Mouse (Mus musculus): Measurements from ENCODE around the gene Eps8l1. TPM values are rescaled to one million over a fixed set of nuclear protein-coding genes. Genes with fewer than 3 reads are reported as not detected.

The Eps8l1 gene
- polyA plus RNA-seq, 1 experiment from 2014 or later: 7.1 TPM

DNA sequence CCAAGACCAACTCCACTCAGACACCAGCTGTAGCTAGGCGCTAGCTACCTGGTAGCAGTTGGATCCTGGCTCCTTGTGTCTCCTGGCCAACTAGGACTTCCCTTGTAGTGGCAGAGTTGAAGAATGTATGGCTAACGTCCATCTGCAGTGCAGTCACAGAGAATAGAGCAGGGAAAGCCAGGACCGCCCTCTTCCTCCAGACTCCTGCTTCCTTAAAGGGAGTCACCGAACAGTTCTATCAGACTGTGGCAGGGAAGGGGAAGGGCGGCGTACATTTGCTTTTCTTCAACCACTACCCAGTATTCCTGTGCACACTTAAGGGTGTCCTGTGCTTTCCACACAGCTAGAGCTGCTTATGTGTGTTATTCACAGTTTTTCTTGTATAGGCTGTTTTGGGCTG, 30.8 kb downstream of the Eps8l1 start:
- Histone ChIP-seq H3K4me2 (replicated peaks) (no peak overlapping the region), H3K9me3 (replicated peaks) (no peaks in the 10 kb centered on the region), H3K27me3 (no peaks in the 10 kb centered on the region), H3K36me3 (peaks cover 66% of the 10 kb centered on the region), H3K4me3 (no peak overlapping the region), H3K27ac (no peak overlapping the region), H3K9ac (no peak overlapping the region), H3K4me1 (no peaks in the 10 kb centered on the region)
- 87% methylated on average over 6 of the region's 6 CpGs for WGBS
- no peak for ATAC-seq (ENCODE audit: low FRiP score)

DNA sequence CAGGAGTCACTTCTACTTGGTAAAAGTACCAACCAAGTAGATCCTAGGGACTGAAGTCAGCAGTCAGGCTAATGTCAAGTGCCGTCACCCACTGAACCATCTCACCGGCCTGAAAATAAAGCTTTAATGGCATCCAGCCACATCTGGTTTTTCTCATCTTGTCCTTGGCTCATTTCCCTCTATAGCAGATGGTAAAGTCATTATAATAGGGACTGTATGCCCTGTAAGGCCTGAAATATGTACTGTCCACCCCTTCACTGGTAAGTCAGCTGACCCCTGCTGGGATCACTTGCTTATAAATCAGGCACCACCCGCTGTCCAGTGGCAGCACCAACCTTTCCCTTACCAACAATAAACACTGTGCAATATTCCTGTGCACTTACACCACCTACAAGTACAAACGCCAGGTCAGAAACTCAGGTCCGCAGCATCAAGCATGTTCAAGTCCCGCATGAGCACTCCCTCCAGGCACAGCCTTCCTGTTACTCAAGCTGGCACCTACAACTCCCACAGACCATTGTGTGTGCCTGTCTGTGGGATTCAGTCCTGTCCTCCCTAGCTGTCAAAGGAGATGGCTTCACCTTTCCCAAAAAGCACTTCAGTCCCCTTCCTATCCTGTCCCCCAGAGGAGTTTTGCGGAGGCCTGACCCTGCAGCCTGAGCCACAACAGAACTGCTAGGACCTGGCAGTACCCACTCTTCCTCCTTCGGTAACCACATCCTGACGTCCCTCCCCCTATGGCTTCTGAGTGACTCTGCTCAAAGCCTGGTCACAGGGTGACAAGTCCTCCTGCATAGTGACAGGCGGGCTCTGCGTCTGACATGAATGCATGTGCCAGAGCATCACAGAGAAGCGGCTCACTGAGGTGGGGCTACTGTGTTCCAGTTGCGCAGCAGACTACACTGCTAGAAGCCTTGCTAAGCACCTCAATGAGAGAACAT, 32.1 kb downstream of the Eps8l1 start:
- Histone ChIP-seq H3K9ac (no peak overlapping the region), H3K27ac (no peak overlapping the region), H3K4me3 (no peak overlapping the region; the same call in 1 of the 2 replicates), H3K9me3 (replicated peaks) (no peaks in the 10 kb centered on the region), H3K27me3 (no peaks in the 10 kb centered on the region), H3K4me1 (peaks cover 7% of the 10 kb centered on the region), H3K36me3 (peaks cover 73% of the 10 kb centered on the region), H3K4me2 (replicated peaks) (no peak overlapping the region)
- no peak for ATAC-seq (ENCODE audit: low FRiP score)
- 87% methylated on average over 13 of the region's 13 CpGs for WGBS

DNA sequence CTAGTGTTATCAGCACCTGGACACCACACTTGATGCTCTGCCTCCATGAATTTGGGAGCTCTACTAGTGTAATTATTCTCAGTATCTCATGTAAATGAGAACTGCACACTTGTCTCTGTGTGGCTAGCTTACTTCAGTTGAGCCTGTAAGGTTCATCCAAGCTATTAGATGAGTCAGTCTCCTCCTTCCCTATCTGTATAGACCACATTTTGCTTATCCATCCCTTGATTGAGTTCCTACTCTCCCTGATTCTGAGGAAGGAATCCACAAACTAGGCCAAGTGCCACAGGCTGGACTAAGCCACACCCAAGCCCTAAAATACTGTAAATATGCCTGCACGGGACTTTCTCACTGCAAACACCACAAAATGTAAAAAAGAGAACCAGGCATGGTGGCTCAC, 33.5 kb downstream of the Eps8l1 start:
- ATAC-seq (ENCODE audit: low FRiP score): no peak

DNA sequence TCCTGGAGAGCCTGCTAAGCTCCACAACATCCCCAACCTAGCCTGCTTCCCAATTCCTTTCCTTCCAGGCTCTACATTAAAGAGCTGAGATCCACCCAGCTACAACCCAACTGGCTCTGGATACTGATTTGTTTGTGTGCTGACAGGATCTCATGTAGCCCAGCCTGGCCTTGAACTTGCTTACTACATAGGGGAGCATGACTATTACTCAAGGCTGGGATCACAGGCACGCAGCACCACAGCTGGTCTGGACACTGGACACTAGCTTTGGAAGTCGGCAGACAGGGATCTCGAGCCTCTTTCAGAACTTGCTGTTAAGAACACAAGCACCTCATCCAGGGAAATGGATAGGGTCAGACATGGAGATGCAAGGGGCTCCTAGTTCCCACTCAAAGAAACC, 36.0 kb downstream of the Eps8l1 start:
- peaks cover 38% of the 10 kb centered on the region for H3K4me1 ChIP-seq
- no peak for ATAC-seq (ENCODE audit: low FRiP score)
- no peak overlapping the region for H3K27ac ChIP-seq
- H3K4me2 ChIP-seq (replicated peaks): no peak overlapping the region
- peaks cover 52% of the 10 kb centered on the region for H3K36me3 ChIP-seq
- H3K9me3 ChIP-seq (replicated peaks): no peaks in the 10 kb centered on the region
- 94% methylated on average over 3 of the region's 3 CpGs for WGBS
- no peak overlapping the region for H3K4me3 ChIP-seq
- no peak overlapping the region for H3K9ac ChIP-seq
- H3K27me3 ChIP-seq: no peaks in the 10 kb centered on the region

More for the DNA sequence above, 33.5 kb downstream of the Eps8l1 start:
- peaks cover 68% of the 10 kb centered on the region for H3K36me3 ChIP-seq
- H3K4me1 ChIP-seq: peaks cover 21% of the 10 kb centered on the region
- no peak overlapping the region for H3K4me3 ChIP-seq
- WGBS: 81% methylated on average over 1 of the region's 1 CpGs
- no peak overlapping the region for H3K4me2 ChIP-seq (replicated peaks)
- no peak overlapping the region for H3K9ac ChIP-seq
- no peaks in the 10 kb centered on the region for H3K27me3 ChIP-seq
- H3K27ac ChIP-seq: no peak overlapping the region
- no peaks in the 10 kb centered on the region for H3K9me3 ChIP-seq (replicated peaks)

DNA sequence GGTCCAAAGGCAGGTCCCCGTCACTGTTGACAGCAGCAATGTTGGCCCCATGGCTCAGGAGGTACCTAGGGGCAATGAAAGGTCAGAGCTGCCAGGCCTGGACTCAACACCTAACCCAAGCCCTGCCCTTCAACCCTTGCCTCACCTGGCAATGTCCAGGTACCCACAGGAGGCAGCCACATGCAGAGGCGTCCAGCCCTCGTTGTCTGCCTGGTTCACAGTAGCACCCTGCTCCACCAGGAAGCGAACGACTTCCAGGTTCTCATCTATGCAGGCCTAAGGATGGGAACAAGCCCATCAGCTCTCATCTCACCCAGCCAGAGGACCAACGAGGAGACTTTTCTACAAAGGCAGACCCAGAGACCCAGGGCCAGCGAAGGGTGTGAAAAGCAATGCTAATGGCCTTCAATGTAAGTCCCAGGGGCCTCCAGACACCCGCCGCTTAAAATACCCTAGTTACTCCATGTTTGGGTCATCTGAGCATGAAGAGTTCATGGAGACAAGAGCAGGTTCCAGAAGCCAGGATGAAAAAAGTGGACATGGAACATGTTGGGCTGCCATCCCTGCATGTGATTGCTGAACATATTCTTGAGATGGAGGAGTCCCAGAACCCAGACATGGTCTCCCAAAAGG, 36.9 kb downstream of the Eps8l1 start:
- H3K9me3 ChIP-seq (replicated peaks): no peaks in the 10 kb centered on the region
- peaks cover 38% of the 10 kb centered on the region for H3K4me1 ChIP-seq
- no peak overlapping the region for H3K4me2 ChIP-seq (replicated peaks)
- H3K27ac ChIP-seq: no peak overlapping the region
- no peaks in the 10 kb centered on the region for H3K27me3 ChIP-seq
- no peak for ATAC-seq (ENCODE audit: low FRiP score)
- H3K36me3 ChIP-seq: peaks cover 45% of the 10 kb centered on the region
- 94% methylated on average over 9 of the region's 9 CpGs for WGBS
- no peak overlapping the region for H3K4me3 ChIP-seq
- no peak overlapping the region for H3K9ac ChIP-seq

DNA sequence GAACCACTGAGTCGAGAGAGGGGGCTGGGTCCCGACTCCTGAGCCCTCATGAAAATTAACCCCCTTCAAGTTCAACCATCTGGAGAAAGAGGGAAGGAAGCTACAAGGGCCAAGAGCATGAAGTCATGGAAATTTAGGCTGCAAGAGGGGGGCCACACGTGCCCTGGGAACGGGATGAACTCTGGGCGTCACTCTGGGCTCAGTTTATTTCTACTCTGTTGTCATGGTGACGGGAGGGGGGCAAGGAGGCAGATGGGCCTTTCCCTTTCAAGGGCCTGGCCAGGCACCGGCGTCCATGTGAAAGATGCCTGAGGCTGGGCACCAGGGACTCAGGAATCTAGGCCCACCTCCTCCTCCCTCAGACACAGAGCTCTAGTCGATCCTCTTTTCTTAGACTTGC, 37.8 kb downstream of the Eps8l1 start:
- Histone ChIP-seq H3K4me2 (replicated peaks) (peak overlapping the region; percentile 89), H3K9ac (0 out of 2 replicates have a peak overlapping the region, but pooled peaks have one; percentile 23), H3K4me1 (peaks cover 38% of the 10 kb centered on the region), H3K4me3 (no peak overlapping the region), H3K9me3 (replicated peaks) (no peaks in the 10 kb centered on the region), H3K27ac (0 out of 2 replicates have a peak overlapping the region, but pooled peaks have one; percentile 7), H3K27me3 (no peaks in the 10 kb centered on the region), H3K36me3 (peaks cover 37% of the 10 kb centered on the region)
- 11% methylated on average over 9 of the region's 9 CpGs for WGBS
- ATAC-seq (ENCODE audit: low FRiP score): peak; percentile 39

DNA sequence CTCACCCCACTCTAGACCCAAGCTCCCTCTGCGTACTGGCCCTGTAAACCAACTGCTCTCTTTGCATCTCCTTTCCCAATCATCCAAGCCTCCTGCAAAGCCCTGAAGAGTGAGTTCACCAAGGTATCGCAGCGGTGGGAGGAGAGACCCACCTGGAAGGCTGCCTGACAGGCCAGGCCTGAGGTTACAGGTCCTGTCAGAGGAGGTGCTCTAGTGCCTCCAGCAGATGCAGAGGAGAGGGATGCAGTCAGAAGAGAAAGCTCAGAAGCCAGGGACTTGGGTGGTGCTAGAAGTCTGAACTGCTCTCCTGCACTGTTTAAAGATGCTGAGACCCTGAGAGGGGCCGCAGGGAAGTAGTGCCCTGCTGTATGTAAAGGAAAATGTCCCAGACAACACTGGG, 38.6 kb downstream of the Eps8l1 start:
- H3K27ac ChIP-seq: no peak overlapping the region
- H3K9me3 ChIP-seq (replicated peaks): no peaks in the 10 kb centered on the region
- no peak for ATAC-seq (ENCODE audit: low FRiP score)
- H3K4me3 ChIP-seq: no peak overlapping the region
- peaks cover 38% of the 10 kb centered on the region for H3K4me1 ChIP-seq
- peak overlapping the region; percentile 89 for H3K4me2 ChIP-seq (replicated peaks)
- no peaks in the 10 kb centered on the region for H3K27me3 ChIP-seq
- H3K36me3 ChIP-seq: peaks cover 30% of the 10 kb centered on the region
- H3K9ac ChIP-seq: peak overlapping the region; percentile 97; the same call in 1 of the 2 replicates
- WGBS: 92% methylated on average over 4 of the region's 4 CpGs

DNA sequence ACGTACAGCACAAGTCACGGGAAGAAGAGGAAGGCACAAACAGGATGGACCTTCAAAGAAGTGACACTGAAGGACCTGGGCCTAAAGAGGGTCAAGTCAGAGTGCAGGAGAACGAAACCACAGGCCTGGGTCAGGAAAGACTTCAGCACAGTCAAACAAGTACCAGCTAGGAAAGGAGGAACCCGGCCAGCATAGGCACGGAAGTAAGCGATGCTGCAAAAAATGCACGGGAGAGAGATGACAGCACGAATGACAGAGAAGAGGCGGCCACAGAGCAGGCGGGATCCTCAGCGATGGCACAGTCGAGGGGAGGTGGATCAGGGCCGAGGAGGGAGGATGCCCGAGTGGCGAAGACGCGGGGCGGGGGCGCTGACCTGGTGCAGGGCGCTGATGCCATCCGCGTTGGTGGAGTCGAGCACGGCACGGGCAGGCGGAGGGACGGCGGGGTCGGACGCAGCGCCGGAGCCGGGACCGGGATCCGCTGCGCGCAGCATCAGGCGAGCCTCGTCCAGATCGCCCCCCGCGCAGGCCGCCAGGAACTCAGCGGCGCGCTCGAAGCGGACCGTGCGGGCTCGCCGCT, 40.5 kb downstream of the Eps8l1 start:
- peak overlapping the region; percentile 97 for H3K9ac ChIP-seq
- ATAC-seq (ENCODE audit: low FRiP score): peak; percentile 41

DNA sequence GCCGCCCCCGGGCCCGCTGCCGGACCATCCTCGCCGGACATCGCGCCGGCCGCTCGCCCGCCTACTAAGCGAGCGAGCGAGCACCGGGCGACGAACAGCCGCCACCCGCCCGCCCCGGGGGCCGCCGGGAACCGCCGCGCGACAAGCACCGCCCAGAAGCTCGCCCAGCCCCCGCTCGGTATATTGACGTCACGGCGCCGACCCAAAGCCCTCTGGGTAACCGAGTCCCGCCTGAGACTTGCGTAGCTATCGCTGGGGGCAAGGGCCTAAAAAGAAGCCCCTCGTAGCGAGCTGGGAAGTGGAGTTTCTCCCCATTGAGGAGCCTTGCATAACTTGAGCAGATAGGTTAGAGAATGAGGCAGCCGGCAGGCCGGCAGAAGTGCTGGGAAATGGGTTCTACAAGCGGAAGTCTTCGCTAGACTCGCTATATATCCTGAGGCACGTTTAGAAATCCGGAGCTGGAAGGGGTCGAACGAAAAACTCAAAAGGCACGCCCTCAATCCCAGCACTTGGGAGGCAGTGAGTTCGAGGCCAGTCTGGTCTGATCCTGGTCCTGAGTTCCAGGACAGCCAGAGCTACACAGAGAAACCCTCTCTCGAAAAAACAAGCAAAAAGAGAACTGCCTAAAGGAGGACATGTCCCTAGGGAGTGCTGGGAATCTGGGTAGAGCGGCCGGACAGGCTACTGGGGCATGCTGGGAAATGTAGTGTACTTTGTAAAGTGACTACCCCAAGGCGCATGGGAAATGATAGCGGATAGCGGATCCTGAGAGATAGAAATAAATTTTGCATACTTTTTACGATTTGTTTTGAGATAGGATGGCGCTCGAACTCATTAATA, 41.3 kb downstream of the Eps8l1 start, which contains the start of gene Ppp1r12c:
Gene Ppp1r12c (minus strand): TSS at position 123 of the 840 bp plus-strand sequence.
- H3K4me2 ChIP-seq (replicated peaks): peak within 1 kb of the TSS; percentile 89
- H3K36me3 ChIP-seq: peaks cover 8% of the 10 kb centered on the region; the same call in 1 of the 2 replicates
- ATAC-seq (ENCODE audit: low FRiP score): peak; percentile 92
- under 1% methylated on average over 58 of the region's 62 CpGs for WGBS
- H3K27me3 ChIP-seq: no peaks in the 10 kb centered on the region
- H3K4me3 ChIP-seq: peak within 1 kb of the TSS; percentile 97
- H3K4me1 ChIP-seq: peaks cover 38% of the 10 kb centered on the region
- H3K27ac ChIP-seq: peak within 1 kb of the TSS; percentile 88
- no peaks in the 10 kb centered on the region for H3K9me3 ChIP-seq (replicated peaks)
- H3K9ac ChIP-seq: peak within 1 kb of the TSS; percentile 97

More for the DNA sequence above, 40.5 kb downstream of the Eps8l1 start:
- no peaks in the 10 kb centered on the region for H3K27me3 ChIP-seq
- no peaks in the 10 kb centered on the region for H3K9me3 ChIP-seq (replicated peaks)
- H3K4me2 ChIP-seq (replicated peaks): peak overlapping the region; percentile 89
- H3K4me1 ChIP-seq: peaks cover 38% of the 10 kb centered on the region
- H3K36me3 ChIP-seq: peaks cover 15% of the 10 kb centered on the region
- under 1% methylated on average over 40 of the region's 52 CpGs for WGBS
- peak overlapping the region; percentile 97 for H3K4me3 ChIP-seq
- H3K27ac ChIP-seq: peak overlapping the region; percentile 88

DNA sequence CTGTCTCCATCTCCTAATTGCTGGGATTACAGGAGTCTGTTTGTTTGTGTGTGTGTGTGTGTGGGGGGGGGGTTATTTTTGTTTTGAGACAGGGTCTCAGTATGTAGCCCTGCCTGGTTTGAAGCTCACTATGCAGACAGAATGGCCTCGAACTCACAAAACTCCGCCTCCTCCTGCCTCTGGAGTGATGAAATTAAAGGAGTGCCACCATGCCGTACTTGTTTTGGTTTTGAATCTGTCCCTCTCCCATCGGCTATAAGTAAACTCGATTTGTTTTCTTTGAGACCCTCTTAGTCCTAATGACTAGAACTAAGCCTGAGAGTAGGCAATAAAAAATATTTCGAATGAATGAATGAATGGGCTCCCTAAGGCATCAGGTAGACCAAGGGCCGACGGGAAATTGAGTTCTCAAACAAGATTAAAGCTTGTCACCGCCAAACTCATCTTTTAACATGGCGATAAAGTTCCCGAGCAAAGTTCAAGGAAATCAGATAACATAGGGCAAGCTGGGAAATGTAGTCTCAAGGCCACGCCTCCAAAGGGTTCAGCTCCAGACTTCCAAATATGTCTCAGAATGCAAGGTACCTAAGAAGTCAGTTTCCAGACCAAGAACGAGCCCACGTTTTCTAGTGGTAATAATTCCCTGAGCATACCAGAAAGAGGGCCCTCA, 42.1 kb downstream of the Eps8l1 start:
- H3K4me2 ChIP-seq (replicated peaks): peak overlapping the region; percentile 89
- no peaks in the 10 kb centered on the region for H3K27me3 ChIP-seq
- H3K9me3 ChIP-seq (replicated peaks): no peaks in the 10 kb centered on the region
- peak overlapping the region; percentile 97 for H3K4me3 ChIP-seq
- peak; percentile 9; the same call in 1 of the 2 replicates for ATAC-seq (ENCODE audit: low FRiP score)
- H3K4me1 ChIP-seq: peaks cover 31% of the 10 kb centered on the region
- 0 out of 2 replicates have a peak, but pooled peaks cover under 1% of the 10 kb centered on the region for H3K36me3 ChIP-seq
- WGBS: 12% methylated on average over 14 of the region's 14 CpGs
- peak overlapping the region; percentile 97 for H3K9ac ChIP-seq
- no peak overlapping the region for H3K27ac ChIP-seq

DNA sequence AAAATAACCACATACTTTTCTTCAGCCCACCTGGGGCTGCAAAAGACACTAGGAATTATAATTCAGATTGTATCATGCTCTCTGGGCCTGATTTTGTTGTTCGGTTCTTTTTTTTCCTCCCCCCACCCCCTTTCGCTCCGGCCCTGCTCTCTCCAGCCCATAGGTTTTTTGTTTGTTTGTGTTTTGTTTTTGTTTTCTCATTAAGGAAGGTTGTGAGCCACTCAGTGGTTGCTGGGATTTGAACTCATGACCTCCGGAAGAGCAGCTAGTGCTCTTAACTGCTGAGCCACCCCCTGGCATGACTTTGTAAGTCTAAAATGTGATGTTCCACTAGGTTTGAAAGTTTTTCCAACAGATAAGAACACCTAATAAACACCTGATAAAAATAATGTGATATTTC, 42.6 kb downstream of the Eps8l1 start:
- ATAC-seq (ENCODE audit: low FRiP score): no peak

More for the DNA sequence above, 42.6 kb downstream of the Eps8l1 start:
- Histone ChIP-seq H3K4me2 (replicated peaks) (no peak overlapping the region; the same call in 1 of the 2 replicates), H3K27me3 (no peaks in the 10 kb centered on the region), H3K9ac (no peak overlapping the region), H3K4me1 (peaks cover 26% of the 10 kb centered on the region), H3K4me3 (no peak overlapping the region), H3K27ac (no peak overlapping the region), H3K36me3 (no peaks in the 10 kb centered on the region), H3K9me3 (replicated peaks) (no peaks in the 10 kb centered on the region)
- 89% methylated on average over 4 of the region's 4 CpGs for WGBS

Measured in hindbrain, embryonic 12.5 days (tissue).